Mouse (Mus musculus) neural tube, embryonic 13.5 days (tissue): ENCODE data around the gene Tmem238. TPM values are rescaled to one million over a fixed set of nuclear protein-coding genes. Genes with fewer than 3 reads are reported as not detected.

ENCODE experiments used
- ATAC-seq: fragments of 200-750 bp; cut with Nextera tagmentation; 2 replicates; pipeline ENCODE4 v1.8.0; 2017; ENCODE audit warnings: low read depth, mild to moderate bottlenecking, moderate TSS enrichment, moderate library complexity
- H3K27ac ChIP-seq: fragments of 300-500 bp; sonication (generic); replicated peaks from 2 replicates; pipeline ENCODE4 v1.5.1; 2015; ENCODE audit warnings: moderate library complexity, mild to moderate bottlenecking, inconsistent platforms
- H3K27me3 ChIP-seq: fragments of 300-500 bp; sonication (generic); 2 replicates; pipeline ENCODE4 v1.6.1; 2015; ENCODE audit warnings: mild to moderate bottlenecking, inconsistent platforms
- H3K36me3 ChIP-seq: fragments of 300-500 bp; sonication (generic); 2 replicates; pipeline ENCODE4 v1.6.1; 2015; ENCODE audit warnings: mild to moderate bottlenecking, inconsistent platforms
- H3K4me1 ChIP-seq: fragments of 300-500 bp; sonication (generic); replicated peaks from 2 replicates; pipeline ENCODE4 v1.6.1; 2015; ENCODE audit warnings: inconsistent platforms
- H3K4me2 ChIP-seq: fragments of 300-500 bp; sonication (generic); 2 replicates; pipeline ENCODE4 v1.6.1; 2015; ENCODE audit warnings: inconsistent platforms, mild to moderate bottlenecking, moderate library complexity
- H3K4me3 ChIP-seq: fragments of 300-500 bp; sonication (generic); 2 replicates; pipeline ENCODE4 v1.5.1; 2015; ENCODE audit warnings: mild to moderate bottlenecking, inconsistent platforms
- H3K9ac ChIP-seq: fragments of 300-500 bp; sonication (generic); 2 replicates; pipeline ENCODE4 v1.6.1; 2015; ENCODE audit warnings: moderate library complexity, mild to moderate bottlenecking, inconsistent platforms
- H3K9me3 ChIP-seq: fragments of 300-500 bp; sonication (generic); 2 replicates; pipeline ENCODE4 v1.6.1; 2016; ENCODE audit warnings: inconsistent platforms
- WGBS: fragments of 180-500 bp; shearing (Covaris S2); methylation state at CpG from one replicate; pipeline ENCODE4 v1.1.7; 2015; 5-methylcytosine and 5-hydroxymethylcytosine counted together
- polyA plus RNA-seq: library from polyadenylated mRNA; unstranded; fragments of >200 nt; fragmentation: Nextera tagmentation; extraction: Ambion mirVana; gene quantifications from 2 replicates; pipeline ENCODE4 v1.2.1, GENCODE M21; 2015

The Tmem238 gene
- polyA plus RNA-seq, 1 experiment from 2014 or later: 2.9 TPM

DNA sequence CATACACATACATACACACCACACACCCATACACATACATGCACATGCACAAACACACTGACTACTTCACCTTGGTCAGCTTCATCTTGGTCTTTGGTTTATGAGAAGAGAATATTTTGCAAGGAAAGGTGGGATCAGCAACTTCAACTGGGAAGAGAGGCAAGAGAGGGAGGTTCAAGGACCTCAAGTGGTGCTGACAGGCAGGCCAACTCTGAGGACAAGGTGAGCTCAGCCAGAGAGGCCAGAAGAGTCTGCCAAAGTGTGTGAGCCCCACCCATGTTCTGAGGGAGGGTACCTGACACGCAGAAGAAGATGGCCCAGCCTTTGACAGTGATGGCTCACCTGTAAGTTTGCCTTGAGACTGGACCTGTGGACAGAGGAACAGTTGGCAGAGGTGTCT lies 29.8 kb downstream of the Tmem238 start:
- H3K27me3 ChIP-seq: no peaks in the 10 kb centered on the region
- no peak overlapping the region for H3K4me2 ChIP-seq
- H3K27ac ChIP-seq: no peak overlapping the region
- WGBS: 60% methylated on average over 1 of the region's 1 CpGs
- no peaks in the 10 kb centered on the region for H3K36me3 ChIP-seq
- no peaks in the 10 kb centered on the region for H3K9me3 ChIP-seq
- no peak overlapping the region for H3K4me3 ChIP-seq
- H3K9ac ChIP-seq: no peak overlapping the region
- no peak for ATAC-seq
- peaks cover under 1% of the 10 kb centered on the region; the same call in 1 of the 2 replicates for H3K4me1 ChIP-seq

DNA sequence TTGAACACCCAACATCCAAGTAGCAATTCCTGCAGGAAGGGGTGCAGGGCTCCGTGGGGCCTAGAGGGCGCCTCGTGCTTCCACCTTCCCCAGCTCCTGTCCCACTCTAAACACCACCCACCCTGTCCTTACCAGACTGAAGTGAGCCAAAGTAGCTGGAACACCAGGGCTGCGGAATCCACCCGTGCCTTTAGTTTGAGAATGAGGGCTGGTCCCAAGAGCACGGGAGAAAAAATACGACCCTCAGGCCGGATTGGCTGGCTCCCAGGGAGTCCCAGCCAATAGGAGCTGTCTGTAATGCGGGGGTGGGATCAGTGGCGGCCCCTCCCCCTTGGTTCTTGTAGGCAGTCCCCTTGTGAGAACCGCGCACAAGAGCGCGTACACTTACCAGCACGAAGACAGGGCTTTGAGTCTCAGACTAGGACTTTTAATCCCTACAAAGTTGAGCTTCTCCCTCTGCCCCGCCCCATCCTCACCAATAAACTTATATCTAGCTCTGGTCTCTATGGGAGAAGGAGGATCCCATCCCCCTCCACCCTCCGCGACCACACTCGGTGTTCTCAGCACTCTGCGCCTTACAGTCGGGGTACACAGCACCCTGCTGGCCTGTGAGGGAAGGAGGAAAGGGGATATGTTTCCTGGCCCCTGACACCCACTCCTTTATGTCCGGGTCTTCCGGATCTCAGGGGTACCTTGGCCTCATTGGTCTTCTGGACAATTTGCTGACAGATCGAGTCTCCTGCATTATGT lies 36.5 kb downstream of the Tmem238 start, which contains the start of gene Cox6b2:
Gene Cox6b2, minus strand, starts transcription at position 274 of the 750 bp plus-strand sequence.
- ATAC-seq: peak; percentile 94
- Histone ChIP-seq H3K36me3 (0 out of 2 replicates have a peak, but pooled peaks cover 5% of the 10 kb centered on the region), H3K4me1 (peaks cover 21% of the 10 kb centered on the region), H3K9ac (peak within 1 kb of the TSS; percentile 49), H3K4me3 (peak within 1 kb of the TSS; percentile 35), H3K9me3 (no peaks in the 10 kb centered on the region), H3K27me3 (no peaks in the 10 kb centered on the region; the same call in 1 of the 2 replicates), H3K4me2 (peak within 1 kb of the TSS; percentile 55), H3K27ac (no peak within 1 kb of the TSS)
- 3% methylated on average over 24 of the region's 24 CpGs for WGBS

DNA sequence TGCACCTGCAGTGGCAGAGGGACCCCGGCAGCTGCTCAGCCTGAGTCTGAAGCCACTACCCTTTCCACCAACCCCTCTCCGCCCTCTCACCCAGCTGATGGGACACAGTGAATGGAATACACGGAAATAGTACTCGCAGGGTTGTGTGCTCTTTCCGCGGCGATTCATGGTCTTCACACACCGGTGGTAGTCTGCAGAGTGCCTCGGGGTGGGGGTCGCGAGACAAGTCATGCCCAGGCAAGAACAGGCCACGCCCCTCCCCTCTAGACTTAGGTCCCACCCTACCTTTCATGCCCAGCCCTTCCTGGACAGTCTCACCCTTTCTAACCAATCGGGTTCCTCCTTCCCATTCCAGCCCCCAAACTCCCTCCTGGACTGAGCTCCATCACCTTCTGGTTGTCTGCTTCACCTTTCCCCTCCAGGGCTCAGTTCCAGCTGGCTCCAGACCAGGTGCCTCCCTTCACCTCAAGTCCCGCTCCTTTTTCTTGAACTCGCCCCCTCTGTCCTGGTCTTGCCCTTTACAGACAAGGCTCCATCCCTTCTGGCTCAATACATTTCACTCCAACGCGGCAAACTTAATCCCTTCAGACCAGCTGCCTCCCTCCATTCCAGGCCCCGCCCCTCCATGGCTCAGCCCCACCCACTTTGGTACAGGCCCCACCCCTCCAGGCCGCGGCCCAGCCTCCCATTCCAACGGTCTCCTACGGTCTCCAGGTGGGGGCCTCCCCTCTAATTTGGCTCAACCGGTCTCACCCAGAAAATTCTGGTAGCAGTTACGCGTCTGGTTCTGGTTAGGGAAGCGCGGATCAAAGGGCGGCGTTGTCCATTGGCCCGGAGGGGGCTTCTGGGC lies 37.3 kb downstream of the Tmem238 start:
- ATAC-seq: peak; percentile 66
- peak overlapping the region; percentile 49 for H3K9ac ChIP-seq
- H3K4me3 ChIP-seq: peak overlapping the region; percentile 35
- peaks cover 5% of the 10 kb centered on the region; the same call in 1 of the 2 replicates for H3K36me3 ChIP-seq
- 3% methylated on average over 30 of the region's 30 CpGs for WGBS
- no peaks in the 10 kb centered on the region; the same call in 1 of the 2 replicates for H3K27me3 ChIP-seq
- H3K4me2 ChIP-seq: peak overlapping the region; percentile 55
- no peaks in the 10 kb centered on the region for H3K9me3 ChIP-seq
- H3K27ac ChIP-seq: no peak overlapping the region
- H3K4me1 ChIP-seq: peaks cover 21% of the 10 kb centered on the region

DNA sequence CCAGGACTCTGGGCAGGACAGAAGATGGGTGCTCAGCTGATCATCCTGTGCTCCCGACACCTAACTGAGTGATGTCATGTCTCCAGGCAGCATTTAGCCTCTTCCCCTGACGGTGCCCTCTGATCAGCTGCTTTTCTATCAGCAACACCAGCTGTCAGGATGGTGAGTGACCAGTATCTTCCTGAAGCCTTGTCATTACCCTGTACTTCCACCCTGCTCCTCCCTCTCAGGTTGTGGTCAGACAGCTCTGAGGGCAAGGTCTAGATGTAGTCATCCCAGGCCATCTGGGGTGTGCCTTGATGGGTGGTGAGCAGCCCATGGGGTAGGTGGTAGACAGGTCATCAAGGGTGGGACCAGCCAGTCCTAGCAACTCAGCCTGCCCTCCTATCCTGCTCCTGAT lies 40.3 kb downstream of the Tmem238 start:
- H3K36me3 ChIP-seq: peaks cover 32% of the 10 kb centered on the region
- no peak overlapping the region for H3K9ac ChIP-seq
- H3K4me3 ChIP-seq: no peak overlapping the region
- WGBS: 81% methylated on average over 2 of the region's 2 CpGs
- H3K4me1 ChIP-seq: peaks cover 24% of the 10 kb centered on the region
- H3K27me3 ChIP-seq: no peaks in the 10 kb centered on the region; the same call in 1 of the 2 replicates
- H3K9me3 ChIP-seq: no peaks in the 10 kb centered on the region
- no peak overlapping the region for H3K4me2 ChIP-seq
- ATAC-seq: no peak
- no peak overlapping the region for H3K27ac ChIP-seq

DNA sequence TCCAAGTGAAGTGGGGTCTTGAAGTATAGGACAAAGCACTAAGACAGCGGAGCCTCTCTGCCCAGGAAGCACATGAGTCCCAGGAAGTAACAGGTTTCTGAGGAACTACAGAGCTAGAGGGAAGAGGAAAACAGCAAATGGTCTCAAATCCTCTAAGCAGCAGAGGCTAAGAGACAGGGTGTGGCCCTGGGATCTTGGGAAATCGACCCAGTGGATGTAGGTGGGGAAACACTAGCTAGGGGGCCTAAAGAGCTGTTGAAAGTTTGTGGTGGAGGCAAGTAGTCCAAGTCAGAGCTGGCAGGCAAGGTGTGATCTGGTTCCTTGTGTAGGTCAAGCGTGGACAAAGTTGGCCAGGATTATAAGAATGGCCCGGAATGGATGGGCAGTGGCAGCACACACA lies 41.1 kb downstream of the Tmem238 start:
- H3K4me2 ChIP-seq: no peak overlapping the region
- H3K27me3 ChIP-seq: no peaks in the 10 kb centered on the region
- H3K27ac ChIP-seq: no peak overlapping the region
- H3K4me3 ChIP-seq: no peak overlapping the region
- peaks cover 37% of the 10 kb centered on the region for H3K36me3 ChIP-seq
- H3K9ac ChIP-seq: no peak overlapping the region
- no peaks in the 10 kb centered on the region for H3K9me3 ChIP-seq
- peaks cover 23% of the 10 kb centered on the region for H3K4me1 ChIP-seq
- WGBS: 83% methylated on average over 4 of the region's 4 CpGs
- ATAC-seq: no peak

DNA sequence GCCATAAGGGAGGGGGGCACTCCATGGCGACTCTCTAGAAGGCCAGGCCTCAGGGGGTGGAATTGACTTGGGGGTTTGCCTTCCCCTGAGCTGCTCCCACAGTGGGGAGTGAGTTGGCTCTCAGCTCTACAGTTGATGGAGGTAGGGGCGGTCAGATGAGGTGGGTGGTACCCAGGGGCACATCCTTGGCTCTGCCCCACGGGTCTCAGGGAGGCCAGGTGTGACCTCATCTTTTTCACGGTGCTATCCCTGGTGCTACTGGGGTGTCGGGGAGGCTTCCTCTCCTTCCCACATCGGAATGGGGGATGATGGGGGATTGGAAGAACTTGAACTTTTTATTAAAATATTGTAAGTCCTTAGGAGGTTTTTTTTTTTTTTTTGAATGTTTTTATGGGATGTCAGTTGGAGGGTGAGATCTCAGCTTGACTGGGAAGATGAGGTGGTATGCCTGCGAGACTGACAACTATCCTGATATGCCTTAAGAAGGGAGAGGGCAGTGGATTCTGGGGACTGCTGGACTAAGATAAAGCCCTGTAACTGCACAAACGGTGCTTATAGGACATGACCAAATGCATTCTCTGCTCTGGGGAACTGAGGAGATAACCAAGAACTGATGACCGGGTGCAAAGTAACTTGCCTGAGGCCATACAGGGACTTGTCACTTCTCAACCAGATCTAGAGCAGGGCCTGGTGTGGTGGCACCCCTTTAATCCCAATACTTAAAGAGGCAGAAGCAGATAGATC lies 42.1 kb downstream of the Tmem238 start:
- H3K4me1 ChIP-seq: peaks cover 23% of the 10 kb centered on the region
- ATAC-seq: no peak
- WGBS: 78% methylated on average over 9 of the region's 9 CpGs
- no peaks in the 10 kb centered on the region for H3K27me3 ChIP-seq
- H3K4me3 ChIP-seq: no peak overlapping the region
- H3K9me3 ChIP-seq: no peaks in the 10 kb centered on the region
- H3K36me3 ChIP-seq: peaks cover 45% of the 10 kb centered on the region
- H3K9ac ChIP-seq: no peak overlapping the region
- no peak overlapping the region for H3K4me2 ChIP-seq
- no peak overlapping the region for H3K27ac ChIP-seq

DNA sequence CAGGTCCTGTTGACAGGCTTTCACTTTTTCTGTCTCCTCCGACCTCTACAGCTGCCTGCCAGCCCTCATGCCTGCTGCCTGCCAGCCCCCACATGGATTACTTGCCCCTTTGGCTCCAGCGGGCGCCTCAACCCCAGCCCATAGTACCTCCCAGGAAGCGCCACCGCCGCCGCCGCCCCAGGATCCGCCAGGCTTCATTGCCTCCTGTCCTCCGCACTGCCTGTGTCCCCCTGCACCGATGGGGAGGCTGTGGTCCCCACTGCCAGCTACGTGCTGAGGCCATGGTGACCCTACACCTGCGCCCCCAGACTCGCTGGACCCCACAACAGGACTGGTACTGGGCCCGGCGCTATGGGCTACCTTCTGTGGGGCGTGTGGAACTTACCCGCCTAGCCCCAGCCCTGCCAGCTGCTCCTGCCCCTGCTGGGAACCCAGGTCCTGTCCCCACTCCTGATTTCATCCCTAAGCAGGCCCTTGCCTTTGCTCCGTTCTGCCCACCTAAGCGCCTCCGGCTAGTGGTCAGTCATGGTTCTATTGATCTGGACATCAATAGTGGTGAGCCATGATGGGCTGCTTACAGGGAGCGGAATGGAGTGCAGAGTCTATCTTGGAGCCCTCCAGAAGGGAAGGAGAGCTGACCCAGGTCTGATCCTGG lies 43.0 kb downstream of the Tmem238 start:
- peaks cover 23% of the 10 kb centered on the region for H3K4me1 ChIP-seq
- 86% methylated on average over 22 of the region's 22 CpGs for WGBS
- no peak for ATAC-seq

DNA sequence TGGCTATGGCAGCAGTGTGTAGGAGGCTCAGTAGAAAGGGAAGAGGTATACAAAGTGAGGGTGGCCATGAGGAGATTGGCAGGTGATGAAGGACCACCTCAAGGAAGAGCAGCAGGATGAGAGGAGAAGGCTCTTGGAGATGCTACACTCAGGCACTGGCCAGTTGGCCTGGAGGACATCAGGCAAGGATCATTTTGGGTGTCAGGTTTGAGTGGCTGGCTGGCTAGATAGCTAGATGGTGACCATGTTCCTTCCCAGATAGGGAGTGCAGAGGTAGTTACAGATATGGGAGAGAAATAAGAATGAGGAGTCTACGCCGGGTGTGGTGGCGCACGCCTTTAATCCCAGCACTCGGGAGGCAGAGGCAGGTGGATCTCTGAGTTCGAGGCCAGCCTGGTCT lies 44.6 kb downstream of the Tmem238 start:
- WGBS: 93% methylated on average over 6 of the region's 6 CpGs

More for the DNA sequence above, 43.0 kb downstream of the Tmem238 start:
- no peak overlapping the region for H3K4me2 ChIP-seq
- H3K4me3 ChIP-seq: no peak overlapping the region
- H3K9ac ChIP-seq: no peak overlapping the region
- no peak overlapping the region for H3K27ac ChIP-seq
- no peaks in the 10 kb centered on the region for H3K27me3 ChIP-seq
- no peaks in the 10 kb centered on the region for H3K9me3 ChIP-seq
- H3K36me3 ChIP-seq: peaks cover 48% of the 10 kb centered on the region

DNA sequence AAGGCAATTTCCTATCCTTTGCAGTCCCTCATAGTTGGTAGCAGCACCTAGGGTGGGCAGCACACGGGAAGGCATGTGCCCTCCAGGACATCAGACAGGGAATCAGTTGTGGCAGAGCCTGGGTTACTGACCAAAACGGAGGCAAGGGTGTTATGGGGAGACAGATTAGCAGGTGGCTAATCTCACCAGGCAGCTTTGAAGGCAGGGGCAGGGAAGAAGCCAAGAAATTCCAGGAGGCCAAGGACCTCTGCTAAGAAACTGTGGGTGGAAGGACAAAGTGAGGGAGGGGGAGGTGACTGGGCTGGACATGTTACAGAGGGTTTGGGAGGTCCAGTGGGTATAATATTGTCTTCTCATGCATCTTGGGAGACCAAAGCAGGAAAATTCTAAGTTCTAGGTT lies 46.1 kb downstream of the Tmem238 start:
- H3K9ac ChIP-seq: 0 out of 2 replicates have a peak overlapping the region, but pooled peaks have one; percentile 14
- no peak overlapping the region for H3K4me3 ChIP-seq
- H3K4me2 ChIP-seq: no peak overlapping the region
- no peak for ATAC-seq
- H3K27me3 ChIP-seq: no peaks in the 10 kb centered on the region
- no peak overlapping the region for H3K27ac ChIP-seq
- H3K9me3 ChIP-seq: no peaks in the 10 kb centered on the region
- WGBS: 77% methylated on average over 2 of the region's 2 CpGs
- peaks cover 42% of the 10 kb centered on the region for H3K4me1 ChIP-seq
- H3K36me3 ChIP-seq: peaks cover 44% of the 10 kb centered on the region

More for the DNA sequence above, 44.6 kb downstream of the Tmem238 start:
- no peak overlapping the region for H3K27ac ChIP-seq
- H3K9me3 ChIP-seq: no peaks in the 10 kb centered on the region
- ATAC-seq: no peak
- H3K4me3 ChIP-seq: no peak overlapping the region
- H3K4me2 ChIP-seq: no peak overlapping the region
- peaks cover 33% of the 10 kb centered on the region for H3K4me1 ChIP-seq
- no peak overlapping the region for H3K9ac ChIP-seq
- no peaks in the 10 kb centered on the region for H3K27me3 ChIP-seq
- peaks cover 48% of the 10 kb centered on the region for H3K36me3 ChIP-seq

DNA sequence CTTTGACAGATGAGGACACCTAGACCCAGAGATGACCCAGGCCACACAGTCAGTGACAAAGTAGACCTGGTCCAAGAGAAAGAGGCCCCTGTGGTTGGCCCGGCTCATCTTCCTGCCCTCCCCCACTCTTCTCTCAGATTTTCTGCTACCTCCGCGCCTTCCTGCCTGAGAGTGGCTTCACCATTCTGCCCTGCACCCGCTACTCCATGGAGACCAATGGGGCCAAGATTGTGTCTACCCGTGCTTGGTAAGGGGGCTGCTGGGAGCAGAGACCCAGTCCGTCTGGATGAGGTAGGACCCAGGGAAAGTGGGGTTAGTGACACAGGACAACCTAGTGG lies 47.0 kb downstream of the Tmem238 start:
- peak overlapping the region; percentile 92; the same call in 1 of the 2 replicates for H3K9ac ChIP-seq

DNA sequence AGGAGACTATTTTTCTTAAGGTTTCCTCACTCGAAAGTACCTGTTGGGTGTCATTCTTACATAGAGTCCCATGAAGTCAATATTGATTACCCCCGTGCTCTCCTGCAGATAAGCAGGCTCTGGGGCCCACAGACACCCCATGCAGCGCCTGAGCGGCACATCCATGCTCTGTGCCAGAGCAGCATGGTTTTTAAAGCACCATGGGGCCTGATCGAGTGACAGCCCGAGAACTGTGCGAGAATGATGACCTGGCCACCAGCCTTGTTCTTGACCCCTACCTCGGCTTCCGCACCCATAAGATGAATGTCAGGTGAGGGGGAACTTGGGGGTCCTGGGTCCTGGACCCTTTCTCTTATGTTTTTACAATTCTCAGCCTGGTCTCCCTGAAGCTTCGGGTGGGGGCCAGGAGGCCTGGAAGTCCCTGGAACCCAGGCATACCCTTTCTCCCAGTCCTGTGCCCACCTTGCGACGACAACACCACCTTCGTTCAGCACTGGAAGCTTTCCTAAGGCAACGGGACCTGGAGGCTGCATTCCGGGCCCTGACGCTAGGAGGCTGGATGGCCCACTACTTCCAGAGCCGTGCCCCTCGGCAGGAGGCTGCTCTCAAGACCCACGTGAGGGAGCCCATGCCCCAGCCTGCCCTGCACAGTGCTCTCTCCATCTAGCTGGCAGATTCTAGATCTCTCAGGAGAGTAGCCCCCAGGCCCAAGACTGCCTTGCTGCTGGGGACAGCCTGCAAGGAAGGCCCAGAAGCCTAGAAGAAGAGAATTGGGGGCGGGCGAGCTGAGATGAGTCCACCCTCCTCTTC lies 47.6 kb downstream of the Tmem238 start:
- Histone ChIP-seq H3K27me3 (no peaks in the 10 kb centered on the region), H3K9me3 (no peaks in the 10 kb centered on the region), H3K4me3 (peak overlapping the region; percentile 74), H3K4me1 (peaks cover 44% of the 10 kb centered on the region), H3K27ac (peak overlapping the region; percentile 95), H3K36me3 (peaks cover 41% of the 10 kb centered on the region), H3K9ac (peak overlapping the region; percentile 92), H3K4me2 (peak overlapping the region; percentile 85)
- no peak for ATAC-seq
- WGBS: 79% methylated on average over 21 of the region's 21 CpGs

More for the DNA sequence above, 47.0 kb downstream of the Tmem238 start:
- Histone ChIP-seq H3K27me3 (no peaks in the 10 kb centered on the region), H3K9me3 (no peaks in the 10 kb centered on the region), H3K4me2 (peak overlapping the region; percentile 85; the same call in 1 of the 2 replicates), H3K36me3 (peaks cover 44% of the 10 kb centered on the region), H3K27ac (no peak overlapping the region), H3K4me1 (peaks cover 44% of the 10 kb centered on the region), H3K4me3 (no peak overlapping the region)
- 87% methylated on average over 6 of the region's 6 CpGs for WGBS
- ATAC-seq: no peak
